Mouse (Mus musculus): ENCODE results near the gene Sh3glb2.
A peak's percentile ranks its signal among the peaks of the same experiment; 100 is the strongest.

Gene Sh3glb2

DNA sequence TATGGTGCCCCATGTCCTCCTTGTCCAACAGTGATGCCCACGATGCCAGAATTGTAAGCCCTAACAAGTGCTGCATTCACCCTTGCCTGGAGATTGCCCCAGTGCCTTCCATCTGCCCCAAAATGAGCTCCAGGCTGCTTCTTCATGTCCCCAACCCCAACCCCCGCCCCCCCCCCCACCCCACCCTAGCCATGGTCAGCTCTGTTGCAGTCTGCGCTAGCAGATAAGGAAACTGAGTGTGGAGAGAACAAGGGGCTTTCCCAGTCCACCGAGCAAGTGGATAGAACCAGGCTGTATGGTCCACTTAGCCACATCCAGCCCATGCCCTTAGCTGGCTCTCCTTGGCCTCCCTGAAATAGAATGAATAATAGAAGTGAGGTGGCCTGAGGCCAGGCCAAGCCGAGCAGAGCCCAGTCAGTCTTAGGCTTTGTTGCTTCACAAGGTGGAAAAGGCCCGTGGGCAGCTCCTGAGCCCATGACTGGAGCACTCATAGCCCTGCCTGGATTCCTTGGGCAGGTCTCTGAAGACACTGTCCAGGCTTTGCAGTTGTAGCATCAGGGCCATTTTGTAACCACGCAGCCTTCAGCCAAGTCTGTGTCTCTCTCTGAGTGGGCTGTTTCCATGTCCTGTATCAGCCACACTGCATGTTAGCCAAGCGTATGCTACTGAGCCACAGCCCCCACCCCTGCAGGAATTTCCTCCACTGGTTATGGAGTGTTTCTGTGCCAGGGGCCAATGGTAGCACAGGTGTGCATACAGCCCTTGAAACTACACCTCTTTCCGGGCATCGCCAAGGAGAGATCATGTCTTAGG lies 21.6 kb upstream of the Sh3glb2 start:
- DNase-seq (ENCODE audit: low read depth) = no peak

- DNase-seq (ENCODE audit: low read depth) = no peak
These were observed 20.2 kb upstream of the Sh3glb2 start for GRCm38 (mm10) chr2:30379307-30379706.

DNA sequence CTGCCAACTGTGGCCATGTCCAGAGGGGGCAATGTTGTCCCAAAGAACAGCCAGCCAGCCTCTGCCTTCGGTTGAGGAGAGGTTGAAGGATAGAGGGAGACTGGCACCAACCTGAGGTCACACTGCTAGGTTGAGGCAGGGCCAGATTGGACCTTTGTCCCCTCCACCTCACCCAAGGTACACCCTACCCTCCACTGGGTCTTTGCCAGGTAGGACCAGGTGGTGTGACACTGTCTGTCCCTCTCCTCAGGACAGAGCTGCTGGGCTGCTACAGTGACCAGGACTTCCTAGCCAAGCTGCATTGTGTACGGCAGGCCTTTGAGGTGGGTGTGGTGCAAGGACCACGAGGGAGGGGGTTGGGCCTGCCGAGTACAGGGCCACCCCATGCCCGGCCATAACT lies 18.6 kb upstream of the Sh3glb2 start:
- DNase-seq (ENCODE audit: low read depth) = no peak

DNA sequence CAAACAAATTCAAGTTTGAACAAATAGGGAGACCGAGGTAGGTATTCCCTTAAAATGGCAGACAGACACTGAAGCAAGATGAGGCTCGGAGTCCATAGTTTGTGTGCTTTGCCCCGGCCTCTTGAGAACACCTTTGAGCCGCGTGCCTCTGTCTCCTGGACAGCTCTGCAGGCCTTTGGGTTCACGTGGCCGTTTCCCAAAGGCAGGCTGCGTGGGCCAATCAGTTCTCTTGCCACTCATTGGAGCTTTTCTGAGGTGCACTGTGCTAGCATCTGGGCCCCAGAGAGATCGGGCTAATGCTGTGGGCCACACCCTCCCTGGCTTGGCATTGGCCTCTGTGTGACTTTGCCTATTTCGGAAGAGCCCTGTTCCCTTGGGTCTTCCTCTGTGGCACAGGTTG lies 16.8 kb upstream of the Sh3glb2 start:
- DNase-seq (ENCODE audit: low read depth) = no peak

- DNase-seq (ENCODE audit: low read depth) = no peak
These were observed 13.6 kb upstream of the Sh3glb2 start for GRCm38 (mm10) chr2:30372726-30373125.

DNA sequence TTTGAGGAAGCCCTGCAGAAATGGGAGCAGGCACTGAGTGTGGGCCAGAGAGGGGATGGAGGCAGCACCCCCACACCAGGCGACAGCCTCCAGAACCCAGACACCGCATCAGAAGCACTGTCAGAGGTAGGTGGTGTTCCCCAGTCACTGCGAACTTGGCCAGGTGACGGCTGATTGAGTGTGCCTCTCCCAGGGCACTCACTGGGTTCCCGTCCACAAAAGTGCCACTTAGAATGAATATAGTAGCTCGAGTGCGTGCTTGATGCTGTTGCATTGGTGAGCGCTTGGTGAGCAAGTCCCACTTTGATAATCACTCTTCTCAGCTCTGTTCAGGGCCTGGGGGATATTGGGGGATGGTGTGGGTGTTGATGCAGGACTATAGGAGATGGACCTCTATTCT lies 12.4 kb upstream of the Sh3glb2 start:
- no peak for DNase-seq (ENCODE audit: low read depth)

GRCm38 (mm10) chr2:30366203-30366602 lies 7.1 kb upstream of the Sh3glb2 start:
- DNase-seq (ENCODE audit: low read depth) = no peak

DNA sequence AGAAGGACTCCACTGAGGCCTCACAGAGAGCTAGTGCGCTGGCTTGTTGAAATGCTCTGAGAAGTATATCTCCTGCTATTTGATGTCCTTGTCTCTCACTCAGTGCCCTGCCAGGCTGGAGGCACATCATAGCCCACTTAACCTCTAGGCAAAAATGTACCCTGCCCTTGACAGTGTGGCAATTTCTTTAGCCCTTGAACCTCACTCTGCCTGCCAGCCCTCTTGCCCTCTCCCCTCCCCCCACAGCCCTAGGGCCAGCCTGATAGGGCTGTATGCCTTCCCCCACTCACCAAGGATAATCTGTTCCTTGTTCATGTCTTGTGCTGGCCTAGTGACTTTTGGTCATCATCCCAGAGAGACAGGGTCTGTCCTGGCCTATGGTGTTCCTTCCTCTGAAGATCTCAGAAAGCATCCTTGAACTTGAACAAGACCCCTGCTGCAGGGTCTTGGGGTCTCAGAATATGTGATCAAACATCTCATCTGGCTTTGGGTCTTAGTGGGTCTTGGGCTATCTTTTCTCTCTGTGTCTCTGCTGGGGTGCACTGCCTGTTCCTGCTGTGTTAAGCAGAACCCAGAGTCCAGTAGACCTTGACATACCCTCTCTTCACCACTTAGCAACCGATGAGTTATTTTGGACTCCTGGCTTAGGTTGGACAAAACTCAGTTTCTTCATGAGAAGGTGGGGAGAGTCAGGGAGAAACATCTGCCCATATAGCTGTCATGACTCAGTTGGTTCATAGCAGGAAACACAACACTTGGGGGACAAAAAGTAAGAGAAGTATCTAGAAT lies 6.3 kb upstream of the Sh3glb2 start:
- no peak for DNase-seq (ENCODE audit: low read depth)

DNA sequence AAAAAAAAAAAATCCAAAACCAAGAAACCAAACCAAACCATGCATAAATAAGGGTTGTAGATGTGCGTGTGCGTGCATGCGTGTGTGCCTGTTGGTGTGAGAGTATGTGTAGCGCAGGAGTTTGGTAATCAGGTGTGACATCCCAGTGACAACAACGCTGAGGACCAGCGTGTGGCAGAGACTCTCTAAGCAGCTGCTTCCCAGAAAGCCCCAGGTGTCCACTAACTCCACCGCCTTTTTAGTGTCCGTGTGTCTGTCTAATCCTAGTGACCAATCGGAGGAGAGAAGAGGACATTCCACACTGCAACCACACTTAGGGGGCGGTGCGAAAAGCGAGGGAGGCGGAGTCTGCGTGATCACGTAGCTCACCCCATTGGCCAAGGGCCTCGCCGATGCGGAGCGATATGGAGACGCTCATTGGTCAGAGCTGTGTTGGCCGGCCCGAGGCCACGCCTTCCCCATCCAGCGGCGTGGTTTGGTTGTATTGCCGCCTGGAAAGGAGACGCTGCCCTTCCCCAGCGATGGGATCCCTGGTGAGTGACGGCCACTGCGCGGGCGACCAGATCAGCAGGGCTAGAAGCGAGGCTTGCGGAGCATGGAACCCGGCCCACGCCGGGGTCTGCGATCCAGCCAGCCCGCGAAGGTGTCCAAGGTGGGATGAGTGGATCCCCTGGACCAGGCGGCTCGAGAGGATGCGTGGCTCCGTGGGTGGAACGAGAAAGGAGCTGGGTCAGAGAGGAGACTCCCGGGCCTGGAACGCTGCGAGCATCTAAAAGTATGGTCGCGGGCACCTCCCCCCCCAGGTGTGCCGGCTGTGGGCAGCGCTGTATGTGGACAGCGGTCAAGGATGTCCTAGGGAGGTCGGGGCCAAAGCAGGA lies 4.9 kb upstream of the Sh3glb2 start, which contains the start of gene Miga2:
Miga2 (plus strand) TSS at position 461 of the 878 bp plus-strand sequence.
- peak; percentile 99 for DNase-seq (ENCODE audit: low read depth)

GRCm38 (mm10) chr2:30362865-30363264 lies 3.7 kb upstream of the Sh3glb2 start:
- DNase-seq (ENCODE audit: low read depth) = peak; percentile 48

DNA sequence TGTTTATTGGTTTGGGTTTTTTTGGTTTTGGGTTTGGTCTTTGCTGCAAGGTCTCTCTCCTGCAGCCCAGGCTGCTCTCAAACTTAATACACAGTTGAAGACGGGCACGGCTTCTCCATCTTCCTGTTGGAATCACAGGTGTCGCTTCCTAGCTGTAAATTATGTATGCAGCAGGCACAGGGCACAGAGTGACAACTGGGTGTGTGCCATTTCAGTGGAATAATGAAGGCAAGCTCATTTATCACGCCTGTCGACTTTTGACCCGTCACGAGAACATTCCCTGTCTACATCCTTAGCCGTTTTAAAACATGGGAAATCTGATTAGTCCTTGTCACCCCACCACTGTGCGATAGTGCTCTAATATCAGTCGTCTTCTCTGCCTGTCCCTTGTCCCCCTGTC lies 1.5 kb upstream of the Sh3glb2 start:
- no peak for DNase-seq (ENCODE audit: low read depth)

DNA sequence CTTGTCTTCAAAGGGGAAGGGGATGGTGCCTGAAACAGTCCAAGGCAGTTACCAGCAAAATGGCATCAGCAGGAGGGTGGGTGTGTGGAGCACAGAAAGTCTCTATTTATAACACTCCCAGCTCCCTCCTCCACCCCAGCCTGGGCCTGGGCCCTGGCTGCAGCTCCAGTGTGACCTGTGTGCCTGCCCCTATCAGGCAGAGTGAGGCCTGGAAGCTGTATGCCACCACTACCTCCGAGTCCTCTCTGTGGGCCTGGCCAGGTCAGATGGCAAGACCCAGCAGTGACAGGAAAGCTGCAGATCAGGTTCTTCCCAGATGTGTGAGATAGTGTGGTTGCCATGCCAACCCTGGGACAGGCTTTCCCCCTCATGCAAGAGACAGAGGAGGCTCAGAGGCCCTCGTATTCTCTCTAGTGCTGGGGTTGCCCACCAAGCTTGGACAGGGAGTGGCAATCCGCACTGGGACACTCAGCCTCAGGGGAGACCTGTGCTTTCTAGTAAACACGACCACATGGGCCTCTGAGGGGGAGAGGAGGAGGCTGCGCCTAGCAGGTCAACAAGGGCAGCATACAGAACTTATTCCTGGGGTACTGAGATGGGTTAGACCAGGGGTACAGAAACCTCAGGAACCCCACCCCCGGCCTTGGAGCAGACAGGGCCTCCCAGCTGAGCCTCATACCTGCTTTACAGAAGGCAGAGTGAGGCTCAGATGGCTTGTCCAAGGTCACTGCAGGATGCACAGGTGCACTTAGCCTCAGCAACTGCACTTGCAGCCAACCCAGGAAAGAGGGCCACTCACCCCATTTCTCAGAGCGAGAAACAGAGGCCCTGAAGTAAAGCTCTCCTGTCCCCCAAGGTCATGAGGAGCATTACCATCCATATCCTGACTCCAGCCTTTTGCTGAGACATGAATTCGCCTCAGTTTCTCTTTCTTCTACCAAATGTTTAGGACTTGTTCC lies 1.3 kb downstream of the Sh3glb2 start:
- no peak for DNase-seq (ENCODE audit: low read depth)

- no peak for DNase-seq (ENCODE audit: low read depth)
These were observed 2.2 kb downstream of the Sh3glb2 start for GRCm38 (mm10) chr2:30356906-30357305.

GRCm38 (mm10) chr2:30356266-30356665 lies 2.9 kb downstream of the Sh3glb2 start:
- peak; percentile 18 for DNase-seq (ENCODE audit: low read depth)

DNA sequence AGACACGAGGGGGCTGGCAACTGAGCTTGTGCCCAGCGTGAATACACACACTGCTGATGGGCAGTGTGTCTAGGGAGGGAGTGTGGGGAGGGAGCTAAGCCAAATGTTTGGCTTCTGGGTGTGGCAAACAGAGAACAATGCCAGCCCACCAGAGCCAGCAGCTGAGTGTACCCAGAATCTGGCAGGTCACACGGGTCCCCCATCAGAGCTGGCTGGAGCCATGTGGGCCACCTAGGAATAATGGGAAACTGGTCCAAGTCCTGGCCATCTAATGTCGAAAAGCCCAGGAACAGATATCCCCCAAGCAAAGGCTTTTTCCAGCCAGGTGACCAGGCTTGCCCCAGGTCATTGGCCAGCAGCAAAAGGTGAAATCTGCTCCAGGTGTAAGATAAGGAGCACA lies 3.3 kb downstream of the Sh3glb2 start:
- no peak for DNase-seq (ENCODE audit: low read depth)

- peak; percentile 87 for DNase-seq (ENCODE audit: low read depth)
These were observed 8.0 kb downstream of the Sh3glb2 start for GRCm38 (mm10) chr2:30351149-30351548.

DNA sequence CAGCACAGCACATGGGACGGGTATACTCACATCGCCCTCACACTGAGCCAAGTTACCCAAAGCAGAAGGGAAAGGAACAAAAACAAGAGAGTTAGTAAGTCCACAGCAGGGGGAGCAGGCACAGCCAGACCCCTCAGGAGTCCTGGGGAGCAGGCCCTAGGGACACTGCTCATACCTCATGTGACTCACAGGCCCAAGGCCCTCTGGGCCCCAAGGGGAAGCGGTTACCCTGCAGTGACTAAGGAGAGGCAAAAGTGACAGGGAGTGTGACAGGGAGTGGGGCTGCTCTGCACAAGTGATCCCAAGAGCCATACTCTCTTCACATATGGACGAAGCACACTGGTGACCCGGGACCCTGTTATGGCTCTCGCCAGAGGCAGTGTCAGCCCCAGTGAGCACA lies 9.9 kb downstream of the Sh3glb2 start:
- DNase-seq (ENCODE audit: low read depth) = no peak

DNA sequence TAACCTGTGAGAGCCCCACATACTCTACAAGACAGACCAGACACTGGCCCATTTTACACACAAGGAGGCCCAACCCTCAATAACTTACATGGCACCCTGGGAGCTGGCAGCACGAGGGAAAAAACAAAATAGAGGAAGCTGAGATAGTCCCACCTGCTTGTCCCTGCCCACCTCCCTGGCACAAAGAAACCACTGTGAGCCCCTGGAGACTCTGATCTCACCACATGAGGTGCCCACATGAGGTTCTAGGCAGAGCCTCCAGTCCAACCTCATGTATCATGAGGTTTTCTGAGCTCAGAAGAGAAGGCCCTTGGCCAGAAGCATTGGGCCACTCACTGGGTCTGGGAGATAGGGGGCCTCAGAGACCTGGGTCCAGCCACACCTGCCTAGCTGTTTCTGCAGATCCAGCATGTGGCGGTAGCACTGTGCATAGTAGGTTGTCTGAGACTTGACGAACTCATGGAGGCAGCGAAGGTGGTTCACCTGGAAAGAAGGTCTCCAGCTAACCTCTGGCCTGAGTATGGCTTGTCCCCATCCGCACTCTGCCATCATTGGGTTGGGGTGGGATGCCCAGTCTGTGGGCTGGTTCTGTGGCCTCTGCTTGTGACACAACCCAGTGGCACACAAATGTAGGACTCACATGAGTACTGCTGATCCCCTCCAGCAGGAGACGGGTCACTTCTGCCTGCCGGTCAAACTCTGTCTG lies 13.0 kb downstream of the Sh3glb2 start:
- no peak for DNase-seq (ENCODE audit: low read depth)

DNA sequence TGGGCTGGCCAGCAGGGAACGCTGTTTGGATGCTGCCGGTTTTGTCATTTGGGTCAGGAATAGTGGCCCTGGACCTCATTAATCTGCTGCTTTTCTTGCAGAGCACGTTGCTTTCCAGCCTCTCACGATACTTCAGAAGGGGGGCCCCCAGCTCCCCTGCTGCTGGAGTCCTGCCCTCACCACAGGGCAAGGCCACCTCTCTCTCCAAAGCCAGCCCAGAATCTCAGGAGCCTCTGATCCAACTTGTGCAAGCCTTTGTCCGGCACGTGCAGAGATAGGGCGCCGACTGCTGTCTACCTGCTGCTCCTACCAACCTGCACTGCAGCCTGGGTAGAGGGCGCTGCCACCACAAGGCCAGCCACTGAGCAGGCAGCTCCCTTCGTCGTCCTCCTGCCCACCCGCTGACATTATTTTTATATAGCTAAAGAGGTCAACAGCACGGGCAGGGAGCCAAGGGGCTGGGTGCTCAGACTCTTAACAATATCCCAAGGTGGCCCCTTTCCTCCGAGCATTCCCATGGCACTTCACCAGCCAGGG lies 15.5 kb downstream of the Sh3glb2 start:
- no peak for DNase-seq (ENCODE audit: low read depth)

DNA sequence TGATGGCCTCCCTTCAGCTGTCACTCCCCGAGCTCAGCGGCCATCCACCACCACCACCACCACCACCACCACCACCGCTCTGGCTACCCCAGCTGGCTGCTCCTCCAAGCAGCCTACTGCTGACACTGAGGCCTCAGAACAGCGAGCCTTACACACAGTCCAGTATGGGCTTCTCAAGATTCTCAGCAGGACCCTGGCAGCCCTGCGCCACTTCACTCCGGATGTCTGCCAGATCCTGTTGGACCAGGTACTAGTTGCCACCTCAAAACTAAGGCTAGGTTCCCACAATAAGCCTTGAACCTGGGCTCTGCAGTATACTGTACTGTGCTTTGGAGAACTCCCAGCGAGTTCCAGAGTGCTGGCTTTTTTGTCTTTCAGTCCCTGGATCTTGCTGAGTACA lies 16.6 kb downstream of the Sh3glb2 start:
- DNase-seq (ENCODE audit: low read depth) = no peak
